ENCODE assay signal across 16 mouse cellular contexts in genomic region chr8:64152899-64153891, GRCm38 (mm10). TPM values are rescaled to one million over a fixed set of nuclear protein-coding genes. Genes with fewer than 3 reads are reported as not detected.
DNase-seq lines count a peak whose midpoint lies in the region; ATAC-seq and TF ChIP-seq lines count a peak whose summit lies in the region.
"Had no signal": no experiment of that assay in that cellular context is flagged by ENCODE, and none has a peak within 500 bp of the region (broad histone marks: within the 10 kb centered on the region; RNA-seq: fewer than 3 reads in every experiment).

No protein-coding gene starts in this region.

- TF ChIP-seq POLR2A in lung, adult 2 months (IDR thresholded peaks at IDR 0.05; ENCODE audit: borderline replicate concordance, extremely low read depth, low read depth, low read length): no peak

- H3K9ac ChIP-seq in forebrain, embryonic 12.5 days: no peak overlapping the region
- H3K9ac ChIP-seq in hindbrain, postnatal 0 days (replicated peaks; ENCODE audit: low read length): no peak overlapping the region
- H3K9ac ChIP-seq in neural tube, embryonic 15.5 days (replicated peaks): no peak overlapping the region
- H3K9ac ChIP-seq: liver, embryonic 14.5 days had no signal

- 39% methylated on average over 9 of the region's 9 CpGs for WGBS in forebrain, embryonic 12.5 days
- 23% methylated on average over 9 of the region's 9 CpGs for WGBS in hindbrain, postnatal 0 days
- WGBS in neural tube, embryonic 15.5 days: 31% methylated on average over 9 of the region's 9 CpGs
- 69% methylated on average over 9 of the region's 9 CpGs for whole genome bisulfite sequencing in lung, adult 2 months

- H3K4me2 ChIP-seq in forebrain, embryonic 12.5 days: no peak overlapping the region
- H3K4me2 ChIP-seq in hindbrain, postnatal 0 days (ENCODE audit: low read depth, low read length): 0 out of 2 replicates have a peak overlapping the region, but pooled peaks have one; percentile 14
- peak overlapping the region; percentile 24 for H3K4me2 ChIP-seq in neural tube, embryonic 15.5 days

- no peak for TF ChIP-seq CTCF in hindbrain, postnatal 0 days (IDR thresholded peaks at IDR 0.05; ENCODE audit: low read depth)
- no peak for TF ChIP-seq CTCF in lung, adult 2 months (IDR thresholded peaks at IDR 0.05; ENCODE audit: insufficient read depth, low read length)

- peak; percentile 9 to 22 for DNase-seq in layer of hippocampus, postnatal 14 days (ENCODE audit: low spot score in 2 of 2)
- no peak for DNase-seq in layer of hippocampus, adult 9-10 months (ENCODE audit: low spot score)
- DNase-seq in hindbrain, postnatal 0 days (ENCODE audit: low spot score): peak; percentile 43
- DNase-seq in gastrocnemius, postnatal 36 days: no peak
- DNase-seq in lung, adult 2 months: no peak
- DNase-seq in urinary bladder, postnatal 14 days (ENCODE audit: low spot score): no peak
- DNase-seq: adrenal gland, adult 8-10 months; heart, adult 18-20 months; heart, postnatal 4 days; thymus, adult 2 months had no signal

- H3K9me3 ChIP-seq in forebrain, embryonic 12.5 days: no peaks in the 10 kb centered on the region
- H3K9me3 ChIP-seq in hindbrain, postnatal 0 days (ENCODE audit: low read length): no peaks in the 10 kb centered on the region
- no peaks in the 10 kb centered on the region for H3K9me3 ChIP-seq in neural tube, embryonic 15.5 days (replicated peaks)

- no peaks in the 10 kb centered on the region for H3K27me3 ChIP-seq in forebrain, embryonic 12.5 days
- H3K27me3 ChIP-seq in hindbrain, postnatal 0 days (ENCODE audit: insufficient read depth, low read length): no peaks in the 10 kb centered on the region
- H3K27me3 ChIP-seq in neural tube, embryonic 15.5 days (replicated peaks): no peaks in the 10 kb centered on the region

- H3K4me1 ChIP-seq in forebrain, embryonic 12.5 days: peaks cover 6% of the 10 kb centered on the region
- H3K4me1 ChIP-seq in hindbrain, postnatal 0 days (ENCODE audit: insufficient read depth, low read length): no peaks in the 10 kb centered on the region
- H3K4me1 ChIP-seq in neural tube, embryonic 15.5 days: peaks cover 7% of the 10 kb centered on the region; the same call in 1 of the 2 replicates
- no peaks in the 10 kb centered on the region for H3K4me1 ChIP-seq in lung, adult 2 months (ENCODE audit: control insufficient read depth, insufficient read depth, low read length)

- no peak overlapping the region for H3K4me3 ChIP-seq in forebrain, embryonic 12.5 days (replicated peaks)
- no peak overlapping the region for H3K4me3 ChIP-seq in hindbrain, postnatal 0 days (ENCODE audit: low read length)
- H3K4me3 ChIP-seq in neural tube, embryonic 15.5 days (replicated peaks): no peak overlapping the region
- no peak overlapping the region for H3K4me3 ChIP-seq in lung, adult 2 months (replicated peaks; ENCODE audit: extremely low read depth, low read depth, low read length)

- H3K27ac ChIP-seq in forebrain, embryonic 12.5 days: peak overlapping the region; percentile 21
- peak overlapping the region; percentile 62 for H3K27ac ChIP-seq in hindbrain, postnatal 0 days
- peak overlapping the region; percentile 45; the same call in 1 of the 2 replicates for H3K27ac ChIP-seq in neural tube, embryonic 15.5 days (replicated peaks)
- H3K27ac ChIP-seq: kidney, postnatal 0 days; liver, embryonic 14.5 days; macrophage had no signal

- peak; percentile 85 for ATAC-seq in forebrain, embryonic 12.5 days (ENCODE audit: low FRiP score)
- ATAC-seq in hindbrain, postnatal 0 days: peak; percentile 70
- peak; percentile 57; the same call in 1 of the 2 replicates for ATAC-seq in neural tube, embryonic 15.5 days (ENCODE audit: low FRiP score)
- ATAC-seq: CD4-positive, CD25-positive, alpha-beta regulatory T cell, adult 4 months had no signal

- no peaks in the 10 kb centered on the region for H3K36me3 ChIP-seq in forebrain, embryonic 12.5 days (replicated peaks)
- no peaks in the 10 kb centered on the region for H3K36me3 ChIP-seq in hindbrain, postnatal 0 days (ENCODE audit: insufficient read depth, low read length)
- no peaks in the 10 kb centered on the region for H3K36me3 ChIP-seq in neural tube, embryonic 15.5 days

- intact Hi-C loops in gastrocnemius, postnatal 36 days (cut with DNase I): no loop called here

RNA-seq across cellular contexts. Expression of gene Tll1, which starts 52.9 kb away (rescaled TPM):
- total RNA-seq in layer of hippocampus, postnatal 14 days (2021): 1 to 10 TPM; 6.3 to 7.6 TPM
- polyA plus RNA-seq in forebrain, embryonic 12.5 days (2016; fragmentation: Nextera tagmentation; extraction: Ambion mirVana): 0.94 and 1.4 TPM in 2 replicates
- 5.9 and 7.4 TPM in 2 replicates for total RNA-seq in hindbrain, postnatal 0 days (2014; rRNA removed)
- 2.4 and 2.8 TPM in 2 replicates for polyA plus RNA-seq in hindbrain, postnatal 0 days (2015; fragmentation: Nextera tagmentation; extraction: Ambion mirVana)
- 3.0 and 3.1 TPM in 2 replicates for polyA plus RNA-seq in neural tube, embryonic 15.5 days (2015; fragmentation: Nextera tagmentation; extraction: Ambion mirVana)
- under 1 TPM; 0.44 to 0.77 TPM for total RNA-seq in gastrocnemius, postnatal 36 days (2021)
- polyA plus RNA-seq in lung, adult 2 months (2012; rRNA removed): 0.84 and 1.6 TPM in 2 replicates
- polyA plus RNA-seq: CD4-positive, CD25-positive, alpha-beta regulatory T cell, adult 4 months; macrophage had no signal

Comparison
In these comparisons a context has a peak if more than half of its experiments do, and no peak if none do; other contexts are left out.
1. DNase-seq: peak in layer of hippocampus, postnatal 14 days (2 of 2) and hindbrain, postnatal 0 days (single experiment); none in layer of hippocampus, adult 9-10 months (single experiment), gastrocnemius, postnatal 36 days (0 of 2), lung, adult 2 months (single experiment) and urinary bladder, postnatal 14 days (single experiment).
2. Peak in every context shown above with its lines, with median percentiles within 50 percentile points of each other: ATAC-seq and H3K27ac ChIP-seq.